Mouse (Mus musculus): Measurements from ENCODE around the gene Zfp940.
A peak's percentile ranks its signal among the peaks of the same experiment; 100 is the strongest.

Gene Zfp940

GRCm38 (mm10) chr7:29792906-29793305 lies 60.6 kb downstream of the Zfp940 start:
- no peak for DNase-seq

DNA sequence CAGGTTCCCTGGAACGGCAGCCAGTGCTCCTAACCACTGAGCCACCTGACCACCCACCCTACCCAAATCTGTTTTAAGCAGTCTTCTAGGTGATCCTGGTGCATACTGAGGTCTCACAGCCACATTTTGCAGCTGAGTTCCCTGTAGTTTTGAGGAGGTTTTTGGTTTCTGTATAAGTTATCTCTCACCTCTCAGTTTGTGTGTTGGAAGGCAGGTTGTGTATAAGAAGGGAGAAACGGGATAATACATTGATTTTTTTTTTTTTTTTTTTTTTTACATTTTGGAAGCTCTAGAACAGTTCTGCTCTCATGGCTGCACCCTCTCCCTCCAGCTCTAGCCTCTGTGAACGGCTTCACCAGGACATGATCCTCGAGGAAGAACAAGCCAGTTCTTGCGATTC lies 67.6 kb downstream of the Zfp940 start:
- DNase-seq, result no peak

DNA sequence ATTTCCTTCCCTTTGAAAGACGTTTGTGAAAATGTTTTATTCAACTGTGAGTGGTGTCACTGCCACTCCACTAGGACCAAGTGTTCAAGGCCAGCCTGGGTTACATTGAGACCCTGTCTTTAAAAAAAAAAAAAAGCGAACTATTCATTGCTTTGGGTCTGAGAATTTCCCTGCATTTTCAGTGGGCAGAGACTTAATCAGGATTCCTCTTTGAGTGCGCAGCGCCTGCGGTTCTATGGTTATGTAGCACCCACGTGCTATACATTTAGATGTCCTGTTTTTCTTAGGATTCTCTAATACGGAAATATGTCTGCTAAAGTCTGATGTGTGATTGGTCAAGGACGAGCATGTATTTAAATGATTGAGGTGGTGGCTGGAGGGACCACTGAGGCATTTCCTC lies 68.4 kb downstream of the Zfp940 start:
- no peak for DNase-seq

- peak; percentile 80 for DNase-seq
Observed at GRCm38 (mm10) chr7:29783871-29784551, 69.5 kb downstream of the Zfp940 start, which contains the start of gene Zfp30. TSS of gene Zfp30 (plus strand) at chr7:29783998.

Data from cerebellum, adult 8-10 months (tissue).